Mouse (Mus musculus) myocyte (in vitro differentiated cells): ENCODE measurements around the gene Elovl6. TPM values are rescaled to one million over a fixed set of nuclear protein-coding genes. Genes with fewer than 3 reads are reported as not detected.

Source experiments
- H3K27me3 ChIP-seq: one replicate; pipeline ENCODE4 v1.6.1; 2011; ENCODE audit not compliant: control insufficient read depth, insufficient read depth, insufficient read length
- H3K36me3 ChIP-seq: one replicate; pipeline ENCODE4 v1.6.1; 2011; ENCODE audit not compliant: control insufficient read depth, insufficient read depth
- H3K4me2 ChIP-seq: one replicate; pipeline ENCODE4 v1.6.1; 2011; ENCODE audit warnings: low read depth, control low read depth
- H3K4me3 ChIP-seq: one replicate; pipeline ENCODE4 v1.5.1; 2011; ENCODE audit warnings: mild to moderate bottlenecking, control low read depth, moderate library complexity
- H3K79me2 ChIP-seq: one replicate; pipeline ENCODE4 v1.6.1; 2011; ENCODE audit not compliant: control insufficient read depth, insufficient read depth
- H3ac ChIP-seq: one replicate; pipeline ENCODE4 v1.6.1; 2011; ENCODE audit not compliant: control insufficient read depth, insufficient read length
- CEBPB ChIP-seq: IDR thresholded peaks from 2 replicates; pipeline ENCODE4 v1.6.1; 2011; ENCODE audit warnings: mild to moderate bottlenecking, moderate library complexity; ENCODE audit not compliant: poor library complexity, insufficient read depth, severe bottlenecking
- E2F4 ChIP-seq: IDR thresholded peaks from one replicate; pipeline ENCODE4 v1.6.1; 2011; ENCODE audit warnings: mild to moderate bottlenecking, control low read depth, moderate library complexity; ENCODE audit not compliant: insufficient read depth
- MAX ChIP-seq: IDR thresholded peaks from one replicate; pipeline ENCODE4 v1.6.1; 2011; ENCODE audit warnings: low read depth, mild to moderate bottlenecking, control low read depth
- MYOD1 ChIP-seq, 3 experiments: IDR thresholded peaks; one replicate each; pipeline ENCODE4 v1.6.1; 2011; ENCODE audit warnings: control low read depth in 2 of 3, low read depth in 2 of 3, mild to moderate bottlenecking in 2 of 3, moderate library complexity in 1 of 3; ENCODE audit not compliant: insufficient read length in 2 of 3, control insufficient read depth in 1 of 3
- MYOG ChIP-seq, 3 experiments: IDR thresholded peaks; one replicate each; pipeline ENCODE4 v1.6.1; 2011; ENCODE audit warnings: control low read depth in 2 of 3, low read depth in 2 of 3, mild to moderate bottlenecking in 2 of 3; ENCODE audit not compliant: insufficient read length in 2 of 3, control insufficient read depth in 1 of 3, insufficient read depth in 1 of 3
- POLR2A ChIP-seq: IDR thresholded peaks from one replicate; pipeline ENCODE4 v1.6.1; 2011; ENCODE audit warnings: low read depth, mild to moderate bottlenecking, control low read depth, moderate library complexity; ENCODE audit not compliant: insufficient read length
- POLR2AphosphoS2 ChIP-seq: IDR thresholded peaks from one replicate; pipeline ENCODE4 v1.6.1; 2011; ENCODE audit warnings: low read depth, control low read depth; ENCODE audit not compliant: insufficient read length
- REST ChIP-seq: IDR thresholded peaks from one replicate; pipeline ENCODE4 v1.6.1; 2011; ENCODE audit warnings: mild to moderate bottlenecking, control low read depth, moderate library complexity; ENCODE audit not compliant: insufficient read depth, insufficient read length
- SRF ChIP-seq: IDR thresholded peaks from one replicate; pipeline ENCODE4 v1.6.1; 2011; ENCODE audit warnings: low read depth; ENCODE audit not compliant: control insufficient read depth, insufficient read length
- TCF12 ChIP-seq: IDR thresholded peaks from one replicate; pipeline ENCODE4 v1.6.1; 2011; ENCODE audit warnings: mild to moderate bottlenecking, control low read depth; ENCODE audit not compliant: poor library complexity, insufficient read depth, severe bottlenecking
- TCF3 ChIP-seq: IDR thresholded peaks from one replicate; pipeline ENCODE4 v1.6.1; 2011; ENCODE audit warnings: low read depth, control low read depth; ENCODE audit not compliant: insufficient read length
- USF1 ChIP-seq: IDR thresholded peaks from one replicate; pipeline ENCODE4 v1.6.1; 2011; ENCODE audit warnings: low read depth, mild to moderate bottlenecking, control low read depth, moderate library complexity
- polyA plus RNA-seq: library from polyadenylated mRNA; unstranded; fragments of >200 nt; fragmentation: generic; extraction: Trizol; gene quantifications from one replicate; pipeline ENCODE4 v1.2.1, GENCODE M21; 2012; ENCODE audit warnings: missing spikeins

Gene Elovl6
- polyA plus RNA-seq, 1 experiment = 6.8 TPM

- no peak overlapping the region for H3K4me2 ChIP-seq
- H3ac ChIP-seq = no peak overlapping the region
- no peaks in the 10 kb centered on the region for H3K27me3 ChIP-seq
- H3K36me3 ChIP-seq = no peaks in the 10 kb centered on the region
- H3K4me3 ChIP-seq = no peak overlapping the region
- TF ChIP-seq MAX (no peak), MYOG (IDR thresholded peaks at IDR 0.05; ENCODE audit: control insufficient read depth in 1 of 3, insufficient read depth in 1 of 3, insufficient read length in 2 of 3, low read depth in 2 of 3) (no peak), MYOD1 (IDR thresholded peaks at IDR 0.05; ENCODE audit: control insufficient read depth in 1 of 3, insufficient read length in 2 of 3, low read depth in 2 of 3) (no peak), CEBPB (no peak), REST (no peak), SRF (no peak), TCF12 (no peak), POLR2AphosphoS2 (no peak), USF1 (no peak), POLR2A (no peak), E2F4 (no peak), TCF3 (no peak)
- no peaks in the 10 kb centered on the region for H3K79me2 ChIP-seq
Observed at GRCm38 (mm10) chr3:129620802-129621201, 88.6 kb downstream of the Elovl6 start.

GRCm38 (mm10) chr3:129621255-129621654 lies 89.1 kb downstream of the Elovl6 start:
- Histone ChIP-seq H3K4me3 (no peak overlapping the region), H3K4me2 (no peak overlapping the region), H3ac (no peak overlapping the region), H3K79me2 (no peaks in the 10 kb centered on the region), H3K36me3 (no peaks in the 10 kb centered on the region), H3K27me3 (no peaks in the 10 kb centered on the region)
- TF ChIP-seq POLR2A = no peak
- peak in 2 of 3 experiments; percentile 24 to 61 for TF ChIP-seq MYOD1 (IDR thresholded peaks at IDR 0.05; ENCODE audit: control insufficient read depth in 1 of 3, insufficient read length in 2 of 3, low read depth in 2 of 3)
- peak in 1 of 3 experiments; percentile 5 for TF ChIP-seq MYOG (IDR thresholded peaks at IDR 0.05; ENCODE audit: control insufficient read depth in 1 of 3, insufficient read depth in 1 of 3, insufficient read length in 2 of 3, low read depth in 2 of 3)

- Histone ChIP-seq H3K27me3 (no peaks in the 10 kb centered on the region), H3K79me2 (no peaks in the 10 kb centered on the region), H3K36me3 (no peaks in the 10 kb centered on the region), H3ac (no peak overlapping the region), H3K4me2 (no peak overlapping the region), H3K4me3 (no peak overlapping the region)
- TF ChIP-seq E2F4 (no peak), MYOD1 (IDR thresholded peaks at IDR 0.05; ENCODE audit: control insufficient read depth in 1 of 3, insufficient read length in 2 of 3, low read depth in 2 of 3) (no peak), USF1 (no peak), REST (no peak), CEBPB (no peak), TCF3 (no peak), TCF12 (no peak), POLR2A (no peak), MAX (no peak), MYOG (IDR thresholded peaks at IDR 0.05; ENCODE audit: control insufficient read depth in 1 of 3, insufficient read depth in 1 of 3, insufficient read length in 2 of 3, low read depth in 2 of 3) (no peak), POLR2AphosphoS2 (no peak), SRF (no peak)
Observed at GRCm38 (mm10) chr3:129622120-129622519, 90.0 kb downstream of the Elovl6 start.

- Histone ChIP-seq H3K36me3 (no peaks in the 10 kb centered on the region), H3K79me2 (no peaks in the 10 kb centered on the region), H3K4me3 (no peak overlapping the region), H3K27me3 (no peaks in the 10 kb centered on the region), H3K4me2 (no peak overlapping the region), H3ac (no peak overlapping the region)
- TF ChIP-seq TCF3 (no peak), SRF (no peak), POLR2AphosphoS2 (no peak), TCF12 (no peak), MAX (no peak), POLR2A (no peak), MYOG (IDR thresholded peaks at IDR 0.05; ENCODE audit: control insufficient read depth in 1 of 3, insufficient read depth in 1 of 3, insufficient read length in 2 of 3, low read depth in 2 of 3) (no peak), MYOD1 (IDR thresholded peaks at IDR 0.05; ENCODE audit: control insufficient read depth in 1 of 3, insufficient read length in 2 of 3, low read depth in 2 of 3) (no peak)
Observed at GRCm38 (mm10) chr3:129622705-129623104, 90.5 kb downstream of the Elovl6 start.

GRCm38 (mm10) chr3:129624193-129624805 lies 92.1 kb downstream of the Elovl6 start:
- H3ac ChIP-seq = no peak overlapping the region
- TF ChIP-seq REST (no peak), TCF3 (no peak), E2F4 (no peak), CEBPB (no peak), MYOD1 (IDR thresholded peaks at IDR 0.05; ENCODE audit: control insufficient read depth in 1 of 3, insufficient read length in 2 of 3, low read depth in 2 of 3) (no peak)
- no peak overlapping the region for H3K4me3 ChIP-seq
- H3K27me3 ChIP-seq = no peaks in the 10 kb centered on the region
- H3K36me3 ChIP-seq = no peaks in the 10 kb centered on the region
- H3K4me2 ChIP-seq = no peak overlapping the region
- H3K79me2 ChIP-seq = no peaks in the 10 kb centered on the region
